Mouse (Mus musculus) right cerebral cortex, postnatal 14 days (tissue): ENCODE measurements around the gene Cacna1c.

Source experiments
- DNase-seq: peaks from one replicate; pipeline ENCODE4 v3.0.0; 2022

The Cacna1c gene

GRCm38 (mm10) chr6:118997397-118997796, 198.8 kb downstream of the Cacna1c start:
- DNase-seq = no peak

DNA sequence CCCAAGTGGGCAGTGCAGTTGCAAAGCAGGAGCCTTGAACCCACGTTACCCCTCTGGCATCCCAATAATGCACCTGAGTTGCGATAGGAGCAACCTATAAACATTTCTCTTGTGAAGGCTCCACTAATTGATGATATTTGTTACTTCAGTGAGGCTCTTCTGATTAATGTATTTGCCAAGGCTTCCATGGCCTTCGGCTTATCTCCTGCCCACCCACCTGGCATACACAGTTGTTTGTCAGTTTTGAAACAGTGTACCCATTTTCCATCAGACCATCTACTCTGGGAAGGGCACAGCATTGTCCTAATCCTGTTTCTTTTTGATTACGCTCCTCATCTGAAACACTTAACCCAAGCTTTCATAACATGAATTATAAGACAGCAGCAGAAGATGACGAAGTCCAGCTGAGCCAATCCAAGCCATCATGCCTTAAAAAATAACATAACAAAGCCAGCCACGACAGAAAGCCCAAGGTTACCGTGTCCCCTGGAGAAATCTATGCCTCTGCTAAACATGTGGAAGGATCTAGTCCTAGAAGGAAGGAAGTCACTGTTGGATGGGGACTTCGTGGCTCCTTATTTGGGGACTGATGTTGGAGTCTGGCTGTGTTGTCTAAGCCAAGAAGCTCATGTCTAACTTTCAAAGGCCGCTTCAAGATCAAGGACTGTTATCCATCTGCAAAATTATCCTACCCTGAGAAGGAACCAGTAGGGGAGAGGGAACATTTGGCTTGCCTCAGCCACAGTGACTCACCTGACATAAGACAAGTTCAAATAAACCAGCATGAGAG, 201.8 kb downstream of the Cacna1c start:
- no peak for DNase-seq

DNA sequence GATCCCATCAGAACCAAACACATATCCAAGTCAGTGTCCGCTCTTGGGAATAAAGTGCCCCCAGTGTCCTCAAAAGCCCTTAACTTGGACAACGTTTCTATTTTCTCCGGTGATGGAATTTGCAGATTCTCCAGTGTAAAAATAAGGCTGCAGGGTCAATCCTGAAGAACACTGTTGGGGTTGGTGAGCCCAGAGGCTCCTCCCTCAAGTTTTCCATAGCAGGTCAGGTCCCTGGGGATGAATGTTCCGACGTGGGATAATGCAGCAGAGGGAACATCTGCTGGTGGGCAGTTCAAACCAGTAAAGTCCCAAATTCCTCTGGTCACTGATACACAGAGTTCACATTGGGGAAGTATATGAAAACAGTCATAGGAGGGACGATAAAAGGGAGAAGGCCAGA, 203.8 kb downstream of the Cacna1c start:
- DNase-seq = no peak

DNA sequence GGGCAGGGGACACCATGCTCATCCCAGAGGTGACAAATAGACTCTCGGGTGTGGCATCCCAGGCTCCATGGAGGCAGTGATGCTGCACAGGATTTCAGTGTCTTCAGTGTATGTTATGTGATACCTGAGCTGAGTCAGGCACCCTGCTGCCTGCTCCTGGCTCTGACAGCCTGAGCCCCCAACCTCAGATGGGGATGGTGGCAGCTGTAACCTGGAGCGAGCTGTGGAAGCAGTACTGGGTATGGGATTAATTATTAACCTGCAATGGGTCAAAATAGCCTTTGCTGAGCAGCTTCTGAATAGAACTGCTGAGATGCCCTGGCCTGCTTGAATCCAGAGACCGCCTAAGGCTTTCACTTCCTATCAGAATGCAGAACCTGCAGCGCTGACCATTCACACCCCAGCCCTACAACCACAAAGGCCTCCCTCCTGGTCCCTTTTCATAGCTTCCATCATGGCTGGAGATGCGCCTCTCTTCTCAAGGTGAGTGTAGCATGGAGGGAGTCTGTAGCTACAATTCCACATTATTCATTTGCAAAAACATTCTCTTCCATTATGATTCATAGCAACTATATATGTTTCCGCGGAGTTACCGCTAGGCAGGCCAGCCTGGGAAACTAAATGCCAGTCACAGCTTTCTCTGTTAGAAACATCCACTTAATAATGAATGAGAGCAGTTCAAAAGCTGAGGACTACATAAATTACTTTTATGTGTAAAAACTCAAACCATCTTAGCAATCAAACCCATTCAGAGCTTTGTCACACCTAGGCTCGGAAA, 206.0 kb downstream of the Cacna1c start:
- no peak for DNase-seq

DNA sequence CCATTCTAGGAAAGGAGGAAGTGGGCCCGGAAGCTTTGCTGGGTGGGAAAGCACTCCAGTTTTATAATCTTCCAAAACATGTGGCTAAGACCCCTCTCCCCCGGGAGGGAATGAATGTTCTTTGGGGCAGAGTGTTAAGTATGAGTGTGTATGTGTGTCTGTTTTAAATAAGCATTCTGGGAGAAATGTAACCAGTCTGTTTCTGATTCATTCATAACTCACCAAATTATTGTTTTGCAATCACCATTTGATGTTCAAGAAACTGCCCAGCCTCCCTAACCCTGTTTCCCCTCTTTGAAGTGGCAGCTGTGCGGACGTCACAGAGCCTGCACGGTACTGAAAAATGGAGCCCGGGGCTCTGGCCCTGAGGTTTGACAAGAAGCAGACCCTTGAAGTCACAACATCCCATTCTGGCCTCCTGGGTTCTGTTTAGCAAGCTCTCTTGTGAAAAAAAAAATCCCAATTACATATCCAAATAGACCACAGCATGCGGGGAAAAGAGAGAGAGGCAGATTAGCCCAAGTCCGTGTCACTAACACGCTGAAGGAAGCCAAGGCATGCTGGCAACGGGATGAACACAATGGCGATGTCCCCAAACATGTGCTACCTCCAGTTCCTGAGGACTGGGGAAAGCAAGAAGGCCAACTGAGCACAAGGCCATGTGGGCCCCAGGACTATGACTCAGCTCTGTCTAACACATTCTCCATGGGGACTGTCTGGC, 211.9 kb downstream of the Cacna1c start:
- DNase-seq = no peak

GRCm38 (mm10) chr6:118983471-118984040, 212.7 kb downstream of the Cacna1c start:
- DNase-seq = no peak

- DNase-seq = no peak
These were observed 216.0 kb downstream of the Cacna1c start for GRCm38 (mm10) chr6:118980265-118980664.

DNA sequence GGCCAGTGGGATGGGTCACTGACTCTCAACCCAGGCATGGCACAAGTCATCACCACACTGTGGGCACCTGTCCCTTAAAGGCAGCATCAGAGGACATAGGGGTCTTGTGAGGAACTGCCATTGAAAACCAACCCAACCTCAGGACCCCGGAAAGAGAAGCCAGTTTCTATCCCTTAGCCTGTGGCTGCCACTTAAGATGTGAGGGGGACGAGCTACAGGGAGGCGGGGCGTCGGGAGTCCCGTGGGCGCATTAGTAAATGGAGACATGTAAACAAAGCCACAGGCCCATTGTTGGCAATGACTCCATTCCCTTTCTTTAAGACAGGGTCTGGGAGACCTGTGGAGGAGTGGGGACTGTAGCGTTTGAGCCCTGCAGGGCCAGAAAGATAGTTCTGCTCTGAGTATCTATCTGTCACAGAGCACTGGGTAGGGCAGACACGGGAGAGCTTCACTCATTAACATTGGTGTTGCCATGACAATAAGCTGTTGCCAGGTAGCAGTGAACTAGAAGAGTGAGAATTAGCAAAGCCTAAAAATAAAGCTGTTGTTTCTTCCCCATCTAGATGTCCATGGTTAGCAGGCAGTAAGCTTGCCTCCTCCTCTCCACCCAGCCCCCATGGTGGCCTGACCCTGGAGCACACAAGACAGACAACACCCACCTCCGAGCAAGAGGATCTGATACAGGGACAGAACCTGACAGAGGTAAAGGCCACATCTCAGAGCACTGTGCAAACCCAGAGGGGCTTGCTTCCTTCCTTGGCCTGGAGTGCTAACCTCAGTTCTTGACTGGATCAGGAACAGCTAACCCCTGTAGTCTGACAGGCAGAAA, 218.6 kb downstream of the Cacna1c start:
- DNase-seq = no peak

GRCm38 (mm10) chr6:118976617-118977016, 219.6 kb downstream of the Cacna1c start:
- peak; percentile 38 for DNase-seq

GRCm38 (mm10) chr6:118971844-118972531, 224.2 kb downstream of the Cacna1c start:
- DNase-seq = no peak

GRCm38 (mm10) chr6:118968776-118969175, 227.4 kb downstream of the Cacna1c start:
- DNase-seq = no peak

DNA sequence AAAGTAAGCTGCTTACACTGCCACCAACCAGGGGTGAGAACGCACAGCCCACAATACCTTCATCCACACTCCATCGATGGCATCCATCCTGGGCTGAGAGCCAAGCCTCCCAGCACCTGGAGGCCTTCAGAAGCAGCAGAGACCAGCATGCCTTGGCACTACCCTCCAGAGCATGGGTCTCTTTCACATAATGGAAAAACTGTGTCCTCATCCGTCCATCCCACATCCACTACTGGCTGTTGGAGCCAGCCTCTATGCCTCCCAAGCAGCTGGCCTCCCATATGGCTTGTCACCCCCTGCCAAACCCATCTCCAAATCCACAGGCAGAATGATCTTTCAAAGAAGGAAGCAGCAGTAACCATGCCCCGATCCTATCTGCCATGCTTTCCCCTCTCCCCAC, 229.3 kb downstream of the Cacna1c start:
- DNase-seq = no peak

DNA sequence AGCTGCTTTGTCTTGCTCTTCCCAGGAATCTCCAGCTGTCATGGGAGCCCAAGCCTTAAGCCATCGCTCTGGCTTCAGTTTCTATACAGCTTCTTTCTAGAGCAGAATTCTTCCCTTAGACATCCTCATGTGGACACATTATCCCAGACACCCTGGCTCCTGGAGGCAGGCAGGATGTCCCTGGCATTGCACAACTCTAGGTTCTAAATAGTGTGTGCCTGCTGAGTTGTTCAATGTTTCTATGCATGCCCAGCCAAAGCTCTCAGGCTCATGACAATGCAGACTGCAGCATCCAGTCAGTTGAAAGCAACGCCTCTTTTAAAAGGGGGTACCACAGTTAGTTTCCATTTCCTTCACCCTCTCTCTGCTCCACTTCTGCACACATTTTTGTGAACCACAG, 230.6 kb downstream of the Cacna1c start:
- DNase-seq = no peak

GRCm38 (mm10) chr6:118963806-118964205, 232.4 kb downstream of the Cacna1c start:
- no peak for DNase-seq

- DNase-seq = no peak
These were observed 232.9 kb downstream of the Cacna1c start for GRCm38 (mm10) chr6:118963283-118963682.

GRCm38 (mm10) chr6:118958529-118958928, 237.7 kb downstream of the Cacna1c start:
- DNase-seq = no peak

- no peak for DNase-seq
These were observed 240.0 kb downstream of the Cacna1c start for GRCm38 (mm10) chr6:118956234-118956633.

DNA sequence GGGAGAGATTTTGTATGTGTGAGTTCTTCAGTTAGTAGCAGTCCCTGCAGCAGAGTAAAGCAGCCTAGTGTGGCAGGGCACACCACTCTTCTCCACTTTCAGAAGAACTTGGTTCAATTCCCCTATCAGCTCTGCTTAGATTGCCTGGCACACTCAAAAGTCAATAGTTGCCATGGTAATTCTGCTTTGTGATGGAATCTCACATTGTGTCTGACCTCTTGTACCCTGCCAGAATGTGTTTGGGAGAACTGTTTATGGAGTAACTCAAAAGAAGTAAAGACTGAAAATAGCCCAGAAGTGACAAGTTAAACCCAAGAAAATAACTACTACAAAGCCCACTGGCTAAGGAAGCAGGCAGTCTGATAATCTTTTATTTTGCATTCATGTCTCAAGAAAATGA, 240.4 kb downstream of the Cacna1c start:
- DNase-seq = no peak

- no peak for DNase-seq
These were observed 241.1 kb downstream of the Cacna1c start for GRCm38 (mm10) chr6:118954988-118955554.

DNA sequence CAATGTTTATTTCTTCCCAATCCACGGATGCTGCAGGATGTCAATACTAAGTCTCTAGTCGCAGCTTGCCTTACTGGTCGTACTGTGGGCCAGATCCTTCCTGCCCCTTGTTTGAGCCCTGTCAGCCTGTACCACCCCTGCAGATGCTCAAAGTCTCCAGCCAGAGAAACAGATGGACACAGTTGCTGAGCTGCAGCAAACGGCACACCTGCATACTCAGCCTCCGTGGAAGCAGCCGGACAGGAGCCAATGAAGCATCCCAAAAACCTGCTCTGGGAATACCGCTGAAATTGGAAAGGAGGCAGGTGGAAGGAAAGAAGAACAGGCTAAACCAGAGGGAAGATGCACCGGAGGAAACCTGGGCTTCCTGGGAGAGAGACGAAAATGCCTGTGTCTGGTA, 243.8 kb downstream of the Cacna1c start:
- no peak for DNase-seq

DNA sequence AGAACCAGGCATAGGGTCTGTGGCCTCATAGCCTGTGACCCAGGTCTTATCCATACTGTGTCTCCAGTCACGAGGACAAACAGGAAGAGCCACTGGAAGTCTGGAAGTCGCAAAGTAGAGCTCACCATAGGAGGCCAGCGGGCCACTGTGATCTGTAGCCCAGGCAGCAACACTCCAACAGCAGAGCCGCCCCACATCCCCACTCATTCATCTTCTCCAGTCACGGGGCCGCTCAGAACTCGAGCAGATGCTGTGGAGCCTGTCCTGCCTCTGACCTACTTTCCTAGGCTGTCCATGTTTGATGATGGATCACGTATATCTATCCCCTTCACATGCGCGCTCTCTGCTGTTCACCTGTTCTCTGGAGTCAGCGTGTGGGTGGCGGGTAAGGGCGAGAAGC, 246.0 kb downstream of the Cacna1c start:
- no peak for DNase-seq
